Mouse (Mus musculus): ENCODE data around the gene Samd4b. TPM values are rescaled to one million over a fixed set of nuclear protein-coding genes. Genes with fewer than 3 reads are reported as not detected.

The Samd4b gene
- polyA plus RNA-seq, 2 experiments = 33.0 to 82.0 TPM

- DNase-seq (ENCODE audit: low spot score) (no peak), ATAC-seq (ENCODE audit: low FRiP score, low read depth) (no peak)
These were observed 131.2 kb downstream of the Samd4b start for GRCm38 (mm10) chr7:28466721-28467212.

GRCm38 (mm10) chr7:28464416-28465212, 133.3 kb downstream of the Samd4b start:
- Histone ChIP-seq H3K4me3 (replicated peaks; ENCODE audit: low read length) (no peak overlapping the region), H3K4me2 (replicated peaks; ENCODE audit: low read depth, low read length, severe bottlenecking) (no peak overlapping the region), H3K27me3 (ENCODE audit: control insufficient read depth, insufficient read depth, low read length) (0 out of 2 replicates have a peak, but pooled peaks cover 7% of the 10 kb centered on the region), H3K9ac (ENCODE audit: low read depth, low read length, severe bottlenecking) (no peak overlapping the region), H3K27ac (replicated peaks; ENCODE audit: low read depth, low read length) (no peak overlapping the region), H3K36me3 (ENCODE audit: control insufficient read depth, insufficient read depth, low read length) (peaks cover 35% of the 10 kb centered on the region), H3K9me3 (ENCODE audit: control insufficient read depth, low read length) (no peaks in the 10 kb centered on the region), H3K4me1 (ENCODE audit: control insufficient read depth, insufficient read depth, low read length) (peaks cover 9% of the 10 kb centered on the region)
- DNase-seq (ENCODE audit: low spot score) (peak; percentile 53), ATAC-seq (ENCODE audit: low FRiP score, low read depth) (peak; percentile 51; the same call in 1 of the 2 replicates)
- TF ChIP-seq POLR2A (IDR thresholded peaks at IDR 0.05; ENCODE audit: borderline replicate concordance, extremely low read depth, insufficient read depth, insufficient read length) = no peak
- WGBS = 56% methylated on average over 10 of the region's 10 CpGs

More at GRCm38 (mm10) chr7:28466721-28467212, 131.2 kb downstream of the Samd4b start:
- peaks cover 16% of the 10 kb centered on the region for H3K36me3 ChIP-seq (ENCODE audit: control insufficient read depth, insufficient read depth, low read length)
- 24% methylated on average over 39 of the region's 40 CpGs for WGBS
- H3K27ac ChIP-seq (replicated peaks; ENCODE audit: low read depth, low read length) = no peak overlapping the region
- peak overlapping the region; percentile 84 for H3K4me2 ChIP-seq (replicated peaks; ENCODE audit: low read depth, low read length, severe bottlenecking)
- TF ChIP-seq POLR2A (IDR thresholded peaks at IDR 0.05; ENCODE audit: borderline replicate concordance, extremely low read depth, insufficient read depth, insufficient read length) = no peak
- peak overlapping the region; percentile 56 for H3K9ac ChIP-seq (ENCODE audit: low read depth, low read length, severe bottlenecking)
- peak overlapping the region; percentile 46 for H3K4me3 ChIP-seq (replicated peaks; ENCODE audit: low read length)
- peaks cover 9% of the 10 kb centered on the region for H3K4me1 ChIP-seq (ENCODE audit: control insufficient read depth, insufficient read depth, low read length)
- 0 out of 2 replicates have a peak, but pooled peaks cover 7% of the 10 kb centered on the region for H3K27me3 ChIP-seq (ENCODE audit: control insufficient read depth, insufficient read depth, low read length)
- H3K9me3 ChIP-seq (ENCODE audit: control insufficient read depth, low read length) = no peaks in the 10 kb centered on the region

DNA sequence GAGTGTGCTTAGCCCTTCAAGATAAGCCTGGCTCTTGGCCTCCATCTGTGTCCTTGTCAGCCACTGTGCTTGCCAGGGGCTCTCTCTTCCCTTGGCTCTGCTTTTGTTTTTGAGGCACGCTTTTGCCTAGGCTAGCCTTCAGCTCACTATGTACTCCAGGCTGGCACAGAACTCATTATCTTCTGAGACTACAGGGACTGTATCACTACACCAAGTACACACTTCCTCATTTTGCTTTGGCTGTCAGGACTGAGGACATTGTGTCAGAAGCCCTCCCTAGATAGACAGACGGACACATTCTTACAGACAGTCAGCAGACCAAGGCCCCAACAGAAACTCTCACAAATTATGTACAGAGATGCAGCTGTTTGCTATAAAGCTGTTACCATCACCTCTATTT, 135.2 kb downstream of the Samd4b start:
- WGBS = 87% methylated on average over 2 of the region's 2 CpGs
- TF ChIP-seq POLR2A (IDR thresholded peaks at IDR 0.05; ENCODE audit: borderline replicate concordance, extremely low read depth, insufficient read depth, insufficient read length) = no peak
- DNase-seq (ENCODE audit: low spot score) (no peak), ATAC-seq (ENCODE audit: low FRiP score, low read depth) (no peak)
- H3K9ac ChIP-seq (ENCODE audit: low read depth, low read length, severe bottlenecking) = no peak overlapping the region
- H3K4me1 ChIP-seq (ENCODE audit: control insufficient read depth, insufficient read depth, low read length) = peaks cover 8% of the 10 kb centered on the region
- H3K9me3 ChIP-seq (ENCODE audit: control insufficient read depth, low read length) = no peaks in the 10 kb centered on the region
- H3K36me3 ChIP-seq (ENCODE audit: control insufficient read depth, insufficient read depth, low read length) = peaks cover 52% of the 10 kb centered on the region
- no peak overlapping the region for H3K4me3 ChIP-seq (replicated peaks; ENCODE audit: low read length)
- H3K27me3 ChIP-seq (ENCODE audit: control insufficient read depth, insufficient read depth, low read length) = 0 out of 2 replicates have a peak, but pooled peaks cover 7% of the 10 kb centered on the region
- no peak overlapping the region for H3K27ac ChIP-seq (replicated peaks; ENCODE audit: low read depth, low read length)
- H3K4me2 ChIP-seq (replicated peaks; ENCODE audit: low read depth, low read length, severe bottlenecking) = no peak overlapping the region

GRCm38 (mm10) chr7:28460361-28460760, 137.6 kb downstream of the Samd4b start:
- Histone ChIP-seq H3K4me3 (replicated peaks; ENCODE audit: low read length) (no peak overlapping the region), H3K4me2 (replicated peaks; ENCODE audit: low read depth, low read length, severe bottlenecking) (no peak overlapping the region), H3K9me3 (ENCODE audit: control insufficient read depth, low read length) (no peaks in the 10 kb centered on the region), H3K9ac (ENCODE audit: low read depth, low read length, severe bottlenecking) (no peak overlapping the region), H3K27ac (replicated peaks; ENCODE audit: low read depth, low read length) (no peak overlapping the region), H3K4me1 (ENCODE audit: control insufficient read depth, insufficient read depth, low read length) (no peaks in the 10 kb centered on the region), H3K36me3 (ENCODE audit: control insufficient read depth, insufficient read depth, low read length) (peaks cover 63% of the 10 kb centered on the region), H3K27me3 (ENCODE audit: control insufficient read depth, insufficient read depth, low read length) (no peaks in the 10 kb centered on the region)
- TF ChIP-seq POLR2A (IDR thresholded peaks at IDR 0.05; ENCODE audit: borderline replicate concordance, extremely low read depth, insufficient read depth, insufficient read length) = no peak
- DNase-seq (ENCODE audit: low spot score) (no peak), ATAC-seq (ENCODE audit: low FRiP score, low read depth) (no peak)
- 87% methylated on average over 5 of the region's 5 CpGs for WGBS

DNA sequence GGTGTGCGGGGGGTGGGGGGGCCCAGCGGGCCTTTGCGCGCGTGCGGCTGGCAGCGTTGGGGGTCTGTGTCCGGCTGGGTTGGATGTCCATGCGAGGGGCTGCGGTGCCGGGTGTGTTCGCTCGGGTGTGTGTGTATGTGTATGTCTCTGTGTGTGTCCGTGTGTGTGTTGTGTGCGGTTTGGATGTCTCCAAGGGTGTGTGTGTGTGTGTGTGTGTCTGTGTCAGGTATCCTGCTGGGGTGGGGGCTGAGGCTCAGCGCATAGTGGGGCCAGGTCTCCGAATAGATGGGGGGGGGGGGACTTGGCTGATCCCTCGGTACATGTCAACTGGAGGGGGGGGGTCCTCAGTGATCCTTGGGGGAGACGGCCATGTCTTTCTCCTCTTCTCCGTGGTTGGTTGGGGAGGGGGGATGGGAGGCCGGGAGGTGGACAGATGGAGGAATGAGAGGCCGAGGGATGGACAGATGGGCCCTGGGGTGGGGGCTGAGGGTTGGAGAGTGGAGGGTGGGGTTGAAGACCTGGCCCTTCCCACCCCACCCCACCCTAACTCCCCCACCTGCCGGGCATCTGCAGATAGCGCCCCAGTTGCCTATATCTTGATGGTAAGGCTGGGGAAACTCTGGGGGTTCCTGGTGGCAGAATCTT, 145.5 kb downstream of the Samd4b start:
- H3K4me3 ChIP-seq (replicated peaks; ENCODE audit: low read length) = peak overlapping the region; percentile 73
- peaks cover 11% of the 10 kb centered on the region for H3K36me3 ChIP-seq (ENCODE audit: control insufficient read depth, insufficient read depth, low read length)
- 4% methylated on average over 17 of the region's 24 CpGs for WGBS
- no peaks in the 10 kb centered on the region for H3K27me3 ChIP-seq (ENCODE audit: control insufficient read depth, insufficient read depth, low read length)
- peaks cover 8% of the 10 kb centered on the region for H3K4me1 ChIP-seq (ENCODE audit: control insufficient read depth, insufficient read depth, low read length)
- TF ChIP-seq POLR2A (IDR thresholded peaks at IDR 0.05; ENCODE audit: borderline replicate concordance, extremely low read depth, insufficient read depth, insufficient read length) = no peak
- peak overlapping the region; percentile 83 for H3K9ac ChIP-seq (ENCODE audit: low read depth, low read length, severe bottlenecking)
- no peaks in the 10 kb centered on the region for H3K9me3 ChIP-seq (ENCODE audit: control insufficient read depth, low read length)
- 0 out of 2 replicates have a peak, but pooled peaks have one; percentile 21 for ATAC-seq (ENCODE audit: low FRiP score, low read depth)
- H3K27ac ChIP-seq (replicated peaks; ENCODE audit: low read depth, low read length) = peak overlapping the region; percentile 33; the same call in 1 of the 2 replicates
- peak overlapping the region; percentile 92 for H3K4me2 ChIP-seq (replicated peaks; ENCODE audit: low read depth, low read length, severe bottlenecking)
- DNase-seq (ENCODE audit: low spot score) = no peak
